Mouse (Mus musculus): Measurements from ENCODE around the gene Mdc1. TPM values are rescaled to one million over a fixed set of nuclear protein-coding genes. Genes with fewer than 3 reads are reported as not detected.
A peak's percentile ranks its signal among the peaks of the same experiment; 100 is the strongest.
"Not testable (repeated sequence)": the region's sequence is repeated elsewhere in the genome, so short reads cannot be mapped to it uniquely, and the experiment has no call there.

Gene Mdc1
- polyA plus RNA-seq, 1 experiment from 2014 or later = 8.6 TPM

- Histone ChIP-seq H3K27ac (ENCODE audit: low read length) (peak within 1 kb of the TSS; percentile 97), H3K4me2 (ENCODE audit: low read length) (peak within 1 kb of the TSS; percentile 81), H3K4me1 (ENCODE audit: control insufficient read depth, insufficient read depth, low read length) (peaks cover 40% of the 10 kb centered on the region), H3K4me3 (ENCODE audit: low read depth, low read length) (peak within 1 kb of the TSS; percentile 72), H3K9ac (ENCODE audit: low read depth, low read length) (peak within 1 kb of the TSS; percentile 93), H3K9me3 (replicated peaks; ENCODE audit: control insufficient read depth, low read length, poor library complexity, severe bottlenecking) (no peaks in the 10 kb centered on the region), H3K36me3 (ENCODE audit: control insufficient read depth, insufficient read depth, low read length) (peaks cover 19% of the 10 kb centered on the region), H3K27me3 (ENCODE audit: control insufficient read depth, insufficient read depth, low read depth, low read length) (no peaks in the 10 kb centered on the region)
- peak; percentile 80 for ATAC-seq
- under 1% methylated on average over 29 of the region's 29 CpGs for WGBS
Measured at GRCm38 (mm10) chr17:35838122-35838544, 3.2 kb upstream of the Mdc1 start, which contains the start of gene Tubb5. Tubb5 (minus strand) TSS chr17:35838306.

GRCm38 (mm10) chr17:35838570-35838969, 2.7 kb upstream of the Mdc1 start:
- Histone ChIP-seq H3K4me3 (ENCODE audit: low read depth, low read length) (peak overlapping the region; percentile 72), H3K9ac (ENCODE audit: low read depth, low read length) (peak overlapping the region; percentile 93), H3K27me3 (ENCODE audit: control insufficient read depth, insufficient read depth, low read depth, low read length) (no peaks in the 10 kb centered on the region), H3K4me1 (ENCODE audit: control insufficient read depth, insufficient read depth, low read length) (peaks cover 36% of the 10 kb centered on the region), H3K9me3 (replicated peaks; ENCODE audit: control insufficient read depth, low read length, poor library complexity, severe bottlenecking) (no peaks in the 10 kb centered on the region), H3K4me2 (ENCODE audit: low read length) (peak overlapping the region; percentile 62), H3K36me3 (ENCODE audit: control insufficient read depth, insufficient read depth, low read length) (peaks cover 19% of the 10 kb centered on the region), H3K27ac (ENCODE audit: low read length) (peak overlapping the region; percentile 97)
- ATAC-seq = no peak
- 2% methylated on average over 5 of the region's 5 CpGs for WGBS

- H3K4me3 ChIP-seq (ENCODE audit: low read depth, low read length) = peak overlapping the region; percentile 72
- WGBS = 56% methylated on average over 3 of the region's 3 CpGs
- ATAC-seq; H3K27me3 ChIP-seq (ENCODE audit: control insufficient read depth, insufficient read depth, low read depth, low read length); H3K9me3 ChIP-seq (replicated peaks; ENCODE audit: control insufficient read depth, low read length, poor library complexity, severe bottlenecking): not testable (repeated sequence)
- H3K27ac ChIP-seq (ENCODE audit: low read length) = peak overlapping the region; percentile 97
- H3K4me2 ChIP-seq (ENCODE audit: low read length) = peak overlapping the region; percentile 62
- H3K36me3 ChIP-seq (ENCODE audit: control insufficient read depth, insufficient read depth, low read length) = peaks cover 17% of the 10 kb centered on the region
- peak overlapping the region; percentile 93 for H3K9ac ChIP-seq (ENCODE audit: low read depth, low read length)
- H3K4me1 ChIP-seq (ENCODE audit: control insufficient read depth, insufficient read depth, low read length) = peaks cover 32% of the 10 kb centered on the region
Measured at GRCm38 (mm10) chr17:35839002-35839401, 2.3 kb upstream of the Mdc1 start.

- Histone ChIP-seq H3K9me3 (replicated peaks; ENCODE audit: control insufficient read depth, low read length, poor library complexity, severe bottlenecking) (no peaks in the 10 kb centered on the region), H3K4me1 (ENCODE audit: control insufficient read depth, insufficient read depth, low read length) (peaks cover 17% of the 10 kb centered on the region), H3K4me2 (ENCODE audit: low read length) (peak overlapping the region; percentile 52), H3K9ac (ENCODE audit: low read depth, low read length) (peak overlapping the region; percentile 3; the same call in 1 of the 2 replicates), H3K4me3 (ENCODE audit: low read depth, low read length) (peak overlapping the region; percentile 59), H3K27ac (ENCODE audit: low read length) (peak overlapping the region; percentile 61), H3K36me3 (ENCODE audit: control insufficient read depth, insufficient read depth, low read length) (peaks cover 3% of the 10 kb centered on the region; the same call in 1 of the 2 replicates), H3K27me3 (ENCODE audit: control insufficient read depth, insufficient read depth, low read depth, low read length) (no peaks in the 10 kb centered on the region)
- no peak for ATAC-seq
- 58% methylated on average over 14 of the region's 14 CpGs for WGBS
Measured at GRCm38 (mm10) chr17:35840561-35840960, 754 bp upstream of the Mdc1 start.

- no peak for ATAC-seq
- no peaks in the 10 kb centered on the region for H3K27me3 ChIP-seq (ENCODE audit: control insufficient read depth, insufficient read depth, low read depth, low read length)
Measured at GRCm38 (mm10) chr17:35842006-35842405, 691 bp downstream of the Mdc1 start.

GRCm38 (mm10) chr17:35843514-35843913, 2.2 kb downstream of the Mdc1 start:
- Histone ChIP-seq H3K36me3 (ENCODE audit: control insufficient read depth, insufficient read depth, low read length) (peaks cover 14% of the 10 kb centered on the region; the same call in 1 of the 2 replicates), H3K9me3 (replicated peaks; ENCODE audit: control insufficient read depth, low read length, poor library complexity, severe bottlenecking) (no peaks in the 10 kb centered on the region), H3K4me1 (ENCODE audit: control insufficient read depth, insufficient read depth, low read length) (peaks cover 12% of the 10 kb centered on the region), H3K4me3 (ENCODE audit: low read depth, low read length) (no peak overlapping the region), H3K27me3 (ENCODE audit: control insufficient read depth, insufficient read depth, low read depth, low read length) (no peaks in the 10 kb centered on the region), H3K4me2 (ENCODE audit: low read length) (no peak overlapping the region), H3K9ac (ENCODE audit: low read depth, low read length) (no peak overlapping the region), H3K27ac (ENCODE audit: low read length) (no peak overlapping the region)
- ATAC-seq = no peak
- WGBS = 93% methylated on average over 3 of the region's 3 CpGs

More at GRCm38 (mm10) chr17:35842006-35842405, 691 bp downstream of the Mdc1 start:
- H3K27ac ChIP-seq (ENCODE audit: low read length) = peak overlapping the region; percentile 66; the same call in 1 of the 2 replicates
- H3K36me3 ChIP-seq (ENCODE audit: control insufficient read depth, insufficient read depth, low read length) = peaks cover 3% of the 10 kb centered on the region; the same call in 1 of the 2 replicates
- peak overlapping the region; percentile 47 for H3K9ac ChIP-seq (ENCODE audit: low read depth, low read length)
- H3K4me3 ChIP-seq (ENCODE audit: low read depth, low read length) = peak overlapping the region; percentile 59
- peak overlapping the region; percentile 65 for H3K4me2 ChIP-seq (ENCODE audit: low read length)
- peaks cover 12% of the 10 kb centered on the region for H3K4me1 ChIP-seq (ENCODE audit: control insufficient read depth, insufficient read depth, low read length)
- H3K9me3 ChIP-seq (replicated peaks; ENCODE audit: control insufficient read depth, low read length, poor library complexity, severe bottlenecking) = no peaks in the 10 kb centered on the region
- 21% methylated on average over 11 of the region's 11 CpGs for WGBS

- H3K4me2 ChIP-seq (ENCODE audit: low read length) = no peak overlapping the region
- H3K27ac ChIP-seq (ENCODE audit: low read length) = no peak overlapping the region
- peaks cover 34% of the 10 kb centered on the region for H3K36me3 ChIP-seq (ENCODE audit: control insufficient read depth, insufficient read depth, low read length)
- no peak overlapping the region for H3K4me3 ChIP-seq (ENCODE audit: low read depth, low read length)
- H3K4me1 ChIP-seq (ENCODE audit: control insufficient read depth, insufficient read depth, low read length) = no peaks in the 10 kb centered on the region
- no peaks in the 10 kb centered on the region for H3K27me3 ChIP-seq (ENCODE audit: control insufficient read depth, insufficient read depth, low read depth, low read length)
- 0 out of 2 replicates have a peak overlapping the region, but pooled peaks have one; percentile 20 for H3K9ac ChIP-seq (ENCODE audit: low read depth, low read length)
- no peak for ATAC-seq
- 57% methylated on average over 1 of the region's 1 CpGs for WGBS
- H3K9me3 ChIP-seq (replicated peaks; ENCODE audit: control insufficient read depth, low read length, poor library complexity, severe bottlenecking) = no peaks in the 10 kb centered on the region
Measured at GRCm38 (mm10) chr17:35848112-35848511, 6.8 kb downstream of the Mdc1 start.

- Histone ChIP-seq H3K4me2 (ENCODE audit: low read length) (no peak overlapping the region), H3K4me1 (ENCODE audit: control insufficient read depth, insufficient read depth, low read length) (no peaks in the 10 kb centered on the region), H3K27me3 (ENCODE audit: control insufficient read depth, insufficient read depth, low read depth, low read length) (no peaks in the 10 kb centered on the region), H3K27ac (ENCODE audit: low read length) (no peak overlapping the region), H3K9ac (ENCODE audit: low read depth, low read length) (no peak overlapping the region), H3K4me3 (ENCODE audit: low read depth, low read length) (no peak overlapping the region), H3K9me3 (replicated peaks; ENCODE audit: control insufficient read depth, low read length, poor library complexity, severe bottlenecking) (no peaks in the 10 kb centered on the region), H3K36me3 (ENCODE audit: control insufficient read depth, insufficient read depth, low read length) (peaks cover 34% of the 10 kb centered on the region)
- no peak for ATAC-seq
- 88% methylated on average over 3 of the region's 3 CpGs for WGBS
Measured at GRCm38 (mm10) chr17:35850974-35851373, 9.7 kb downstream of the Mdc1 start.

GRCm38 (mm10) chr17:35859371-35859770, 18.1 kb downstream of the Mdc1 start:
- no peak overlapping the region for H3K4me3 ChIP-seq (ENCODE audit: low read depth, low read length)
- no peak overlapping the region for H3K9ac ChIP-seq (ENCODE audit: low read depth, low read length)
- H3K27me3 ChIP-seq (ENCODE audit: control insufficient read depth, insufficient read depth, low read depth, low read length) = no peaks in the 10 kb centered on the region
- WGBS = 94% methylated on average over 1 of the region's 1 CpGs
- H3K4me2 ChIP-seq (ENCODE audit: low read length) = no peak overlapping the region
- peaks cover 8% of the 10 kb centered on the region for H3K4me1 ChIP-seq (ENCODE audit: control insufficient read depth, insufficient read depth, low read length)
- peaks cover 5% of the 10 kb centered on the region; the same call in 1 of the 2 replicates for H3K36me3 ChIP-seq (ENCODE audit: control insufficient read depth, insufficient read depth, low read length)
- no peak overlapping the region for H3K27ac ChIP-seq (ENCODE audit: low read length)
- no peak for ATAC-seq
- H3K9me3 ChIP-seq (replicated peaks; ENCODE audit: control insufficient read depth, low read length, poor library complexity, severe bottlenecking) = no peaks in the 10 kb centered on the region

Measured in midbrain, embryonic 16.5 days (tissue).